Mouse (Mus musculus) lung, embryonic 15.5 days (tissue): ENCODE data around the gene Ube2r2. TPM values are rescaled to one million over a fixed set of nuclear protein-coding genes. Genes with fewer than 3 reads are reported as not detected.

Source experiments
- polyA plus RNA-seq: library from polyadenylated mRNA; unstranded; fragments of >200 nt; fragmentation: Nextera tagmentation; extraction: Ambion mirVana; gene quantifications from 2 replicates; pipeline ENCODE4 v1.2.1, GENCODE M21; 2015

Ube2r2 gene
- polyA plus RNA-seq, 1 experiment from 2014 or later = 82.0 TPM

Other genes with a start within 250 kb of the Ube2r2 start
- gene Spink4, start 215.7 kb upstream of the Ube2r2 start, polyA plus RNA-seq = 0.75 and 0.98 TPM in 2 replicates
- 207 and 208 TPM in 2 replicates for gene Bag1, start 187.4 kb upstream of the Ube2r2 start, polyA plus RNA-seq
- gene Chmp5, start 187.3 kb upstream of the Ube2r2 start, polyA plus RNA-seq = 105 and 112 TPM in 2 replicates
- gene Nfx1, start 164.8 kb upstream of the Ube2r2 start, polyA plus RNA-seq = 77.6 and 80.9 TPM in 2 replicates
- gene Aqp7, start 87.6 kb upstream of the Ube2r2 start, polyA plus RNA-seq = 0.28 TPM in 1 of 2 replicates, not detected in the other
- gene Aqp3, start 37.6 kb upstream of the Ube2r2 start, polyA plus RNA-seq = 1.3 and 2.2 TPM in 2 replicates
- 20.6 and 21.9 TPM in 2 replicates for gene Nol6, start 11.3 kb upstream of the Ube2r2 start, polyA plus RNA-seq
- gene Ubap2, start 139.4 kb downstream of the Ube2r2 start, polyA plus RNA-seq = 55.1 and 55.9 TPM in 2 replicates
- 67.5 and 67.6 TPM in 2 replicates for gene Dcaf12, start 179.1 kb downstream of the Ube2r2 start, polyA plus RNA-seq
- gene Ubap1, start 213.3 kb downstream of the Ube2r2 start, polyA plus RNA-seq = 47.7 and 53.9 TPM in 2 replicates